Mouse (Mus musculus): ENCODE results near the gene Negr1.

Gene Negr1

GRCm38 (mm10) chr3:156561524-156562423 is at the start of gene Negr1:
Gene Negr1 (plus strand): TSS chr3:156561794.
- peak; percentile 64 for DNase-seq (ENCODE audit: low read depth, low spot score)

DNA sequence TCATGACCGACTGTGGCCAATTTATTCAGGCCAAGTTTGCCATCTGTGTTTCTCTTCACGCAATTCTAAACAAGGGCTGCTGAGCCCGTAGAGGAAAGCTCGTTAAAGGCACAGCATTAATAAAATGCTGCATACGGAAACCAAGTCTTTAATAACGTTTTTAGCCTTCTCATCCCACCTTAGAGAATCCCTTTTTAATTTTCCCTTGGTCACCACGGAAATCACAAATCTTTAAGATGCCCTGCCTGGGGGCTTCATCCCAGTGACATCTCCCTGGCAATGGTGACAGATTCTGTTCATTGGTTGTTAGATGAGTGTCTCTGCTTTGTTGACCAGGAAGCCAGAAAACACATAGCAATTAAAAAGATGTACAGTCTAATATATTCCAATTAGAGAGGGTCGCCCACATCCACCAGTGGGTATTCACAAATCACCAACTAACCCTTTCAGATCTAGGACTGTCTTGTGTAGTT is 35.1 kb upstream of the Negr1 start:
- peak; percentile 40 for DNase-seq (ENCODE audit: low read depth, low spot score)

DNA sequence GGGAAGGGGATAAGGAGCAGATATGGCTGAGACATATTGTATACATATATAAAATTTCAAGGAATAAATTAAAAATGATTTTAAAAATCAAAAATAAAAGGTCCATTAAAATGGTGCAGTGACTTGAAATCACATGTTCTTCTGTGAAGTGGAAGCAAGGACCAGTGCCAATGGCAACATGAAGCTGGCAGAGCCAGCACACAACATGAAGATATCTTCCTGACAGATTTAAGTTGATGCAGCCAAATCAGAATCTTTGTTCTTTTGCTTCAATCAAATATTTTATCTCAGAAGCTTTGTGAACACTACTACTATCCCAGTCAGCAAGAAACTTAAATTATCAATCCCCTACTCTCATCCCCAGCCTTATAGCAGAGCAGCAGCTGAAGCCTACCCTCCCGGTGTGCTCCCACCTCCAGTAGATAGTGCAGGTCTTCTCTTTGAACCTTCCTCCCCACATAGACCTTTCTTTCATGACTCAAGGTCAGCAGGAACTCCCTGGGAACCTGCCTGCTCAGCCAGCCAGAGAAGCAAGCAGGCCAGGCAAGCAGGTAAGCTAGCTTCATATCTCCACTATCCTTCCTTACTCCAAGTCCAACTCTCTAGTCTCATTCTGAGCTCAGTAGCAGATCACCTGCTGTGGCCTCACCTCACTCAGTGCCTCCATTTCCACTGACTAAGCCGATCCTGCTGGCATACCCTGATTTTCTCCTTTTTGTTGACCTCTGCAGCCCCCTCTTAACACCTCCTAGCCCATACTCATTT is 34.2 kb upstream of the Negr1 start:
- DNase-seq (ENCODE audit: low read depth, low spot score): peak; percentile 26

DNA sequence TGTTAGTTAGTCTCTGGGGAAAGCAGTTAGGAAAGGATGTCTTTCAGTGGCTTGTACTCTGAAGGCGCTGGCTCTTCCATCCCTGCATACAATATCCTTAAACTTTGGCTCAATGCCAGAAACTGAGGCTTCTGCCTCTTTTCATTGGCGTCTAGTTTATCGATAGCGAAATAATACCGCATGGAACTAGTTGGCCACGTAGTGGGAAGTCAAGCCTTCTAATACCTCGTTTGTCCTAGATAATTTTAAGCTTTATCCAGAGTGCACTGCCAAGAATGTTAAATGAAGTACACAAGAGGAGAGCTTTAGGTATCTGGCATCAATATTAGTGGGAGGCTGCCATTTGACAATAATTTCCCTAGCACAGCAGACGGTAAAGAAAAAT is 2.2 kb upstream of the Negr1 start:
- DNase-seq (ENCODE audit: low read depth, low spot score): no peak

GRCm38 (mm10) chr3:156559826-156560471 is 1.6 kb upstream of the Negr1 start:
- no peak for DNase-seq (ENCODE audit: low read depth, low spot score)

GRCm38 (mm10) chr3:156560766-156561165 is 828 bp upstream of the Negr1 start:
- DNase-seq (ENCODE audit: low read depth, low spot score): peak; percentile 87

- no peak for DNase-seq (ENCODE audit: low read depth, low spot score)
Observed at GRCm38 (mm10) chr3:156562424-156562785, 811 bp downstream of the Negr1 start.

GRCm38 (mm10) chr3:156562796-156563195 is 1.2 kb downstream of the Negr1 start:
- DNase-seq (ENCODE audit: low read depth, low spot score): no peak

GRCm38 (mm10) chr3:156563353-156563752 is 1.8 kb downstream of the Negr1 start:
- DNase-seq (ENCODE audit: low read depth, low spot score): no peak

DNA sequence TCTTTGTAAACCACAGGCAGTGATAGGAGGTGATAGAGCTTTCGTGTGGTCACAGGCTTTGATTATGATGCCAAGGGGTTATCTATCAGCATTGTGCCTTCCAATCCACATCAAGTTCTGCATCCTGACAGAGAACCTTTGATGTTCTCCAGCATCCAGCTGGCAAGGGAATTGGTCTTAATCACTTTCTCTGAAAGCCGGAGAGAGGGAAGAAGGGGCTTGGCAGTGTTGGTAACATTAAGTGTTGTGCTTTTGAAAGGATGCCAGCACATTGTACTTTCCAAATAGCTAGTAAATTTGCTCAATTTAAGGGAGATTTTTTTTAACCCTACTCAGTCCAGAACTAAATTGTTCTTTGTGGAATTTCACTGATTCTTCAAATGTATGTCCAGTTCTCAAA is 11.9 kb downstream of the Negr1 start:
- DNase-seq (ENCODE audit: low read depth, low spot score): no peak

DNA sequence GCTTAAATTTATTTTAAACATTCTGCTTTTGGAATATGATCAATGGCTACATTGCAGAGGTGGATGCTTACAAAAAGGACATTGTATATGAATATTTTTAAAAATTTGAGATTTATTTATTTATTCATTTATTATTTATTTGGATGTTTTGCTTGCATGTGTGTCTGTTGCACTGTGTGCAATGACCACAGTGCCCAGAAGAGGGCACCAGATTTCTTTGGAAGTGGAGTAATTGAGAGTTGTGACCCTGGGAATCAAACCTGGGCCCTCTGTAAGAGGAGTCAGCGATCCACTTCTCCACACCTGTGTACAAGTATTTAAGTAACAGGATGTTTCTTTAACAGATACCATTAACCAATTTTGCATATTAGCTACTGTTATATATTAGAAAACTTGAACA is 14.7 kb downstream of the Negr1 start:
- no peak for DNase-seq (ENCODE audit: low read depth, low spot score)

- no peak for DNase-seq (ENCODE audit: low read depth, low spot score)
Observed at GRCm38 (mm10) chr3:156590612-156591011, 29.0 kb downstream of the Negr1 start.

- no peak for DNase-seq (ENCODE audit: low read depth, low spot score)
Observed at GRCm38 (mm10) chr3:156591125-156591524, 29.5 kb downstream of the Negr1 start.

DNA sequence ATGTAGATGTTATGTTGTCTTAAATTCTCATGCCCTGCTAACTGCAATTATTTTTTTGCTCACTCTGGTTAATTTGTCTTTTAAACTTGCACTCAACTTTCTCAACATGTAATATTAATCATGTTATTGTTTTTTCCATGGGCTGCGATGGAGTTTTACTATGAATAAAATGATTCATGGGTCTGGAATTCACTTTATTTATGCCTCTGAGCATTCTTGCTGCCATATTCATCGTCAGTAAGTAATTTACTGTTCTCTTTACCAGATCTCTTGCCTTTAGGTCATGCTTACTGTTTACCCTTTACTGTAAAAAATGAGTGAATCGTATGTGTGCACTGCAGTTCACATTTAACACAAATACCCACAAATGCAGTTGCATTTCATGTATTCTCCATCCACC is 45.3 kb downstream of the Negr1 start:
- no peak for DNase-seq (ENCODE audit: low read depth, low spot score)

DNA sequence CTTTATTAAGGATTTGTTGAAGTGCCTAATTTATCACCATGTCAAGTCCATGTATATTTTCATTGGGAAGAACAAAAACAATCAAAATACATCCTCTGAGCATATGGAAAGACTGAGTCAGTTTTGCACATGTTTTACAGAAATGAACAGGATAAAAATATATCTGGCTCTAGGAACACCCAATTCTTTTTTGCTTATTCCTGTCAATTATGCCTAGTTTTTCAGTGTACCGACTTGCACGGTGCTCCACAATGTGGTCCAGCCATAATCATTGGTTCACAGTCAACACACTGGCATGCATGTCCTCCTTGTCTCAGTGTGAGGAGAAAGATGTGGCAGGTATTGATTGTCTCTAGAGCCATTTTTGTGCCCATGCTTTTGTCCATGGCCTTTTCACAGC is 58.3 kb downstream of the Negr1 start:
- DNase-seq (ENCODE audit: low read depth, low spot score): no peak

GRCm38 (mm10) chr3:156628594-156628993 is 67.0 kb downstream of the Negr1 start:
- no peak for DNase-seq (ENCODE audit: low read depth, low spot score)

- no peak for DNase-seq (ENCODE audit: low read depth, low spot score)
Observed at GRCm38 (mm10) chr3:156632942-156633341, 71.3 kb downstream of the Negr1 start.

DNA sequence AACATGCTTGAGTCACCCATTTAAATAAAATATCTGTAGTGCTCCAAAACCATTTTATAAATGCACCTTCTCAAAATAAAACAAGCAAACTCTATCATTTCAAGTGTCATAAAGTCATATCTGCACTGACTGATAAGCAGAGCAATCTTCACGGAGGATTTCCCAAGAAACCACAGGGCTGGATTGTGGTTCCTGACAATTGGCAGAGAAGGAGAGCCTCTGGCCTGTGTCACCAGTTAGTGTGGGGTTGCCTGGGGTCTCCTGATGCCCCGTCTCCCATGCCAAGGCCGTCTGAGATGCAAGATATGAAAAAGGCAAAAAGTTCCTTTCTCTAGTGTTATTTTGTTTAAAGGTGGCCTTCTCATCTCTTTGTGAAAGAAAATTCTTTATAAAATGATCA is 77.8 kb downstream of the Negr1 start:
- no peak for DNase-seq (ENCODE audit: low read depth, low spot score)

GRCm38 (mm10) chr3:156643710-156644363 is 82.2 kb downstream of the Negr1 start:
- no peak for DNase-seq (ENCODE audit: low read depth, low spot score)

DNA sequence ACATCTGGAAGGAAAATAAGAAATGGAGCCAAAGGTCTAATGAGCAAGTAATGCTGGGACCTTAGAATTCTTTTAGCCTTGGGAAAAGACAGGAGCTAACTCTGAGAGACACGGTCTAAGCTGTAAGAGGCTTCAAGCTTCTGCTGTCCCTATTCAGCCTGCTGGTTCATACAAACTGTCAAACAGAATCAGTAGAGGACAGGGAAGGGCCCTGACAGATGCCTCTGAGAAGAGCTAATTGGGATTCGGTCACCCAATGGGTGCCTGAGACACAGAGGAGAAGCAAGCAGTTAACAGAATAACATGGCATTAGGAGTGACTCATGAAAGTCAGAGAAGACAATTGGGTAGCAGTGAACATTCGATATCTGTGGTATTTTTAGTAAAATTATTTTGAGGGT is 86.8 kb downstream of the Negr1 start:
- no peak for DNase-seq (ENCODE audit: low read depth, low spot score)

DNA sequence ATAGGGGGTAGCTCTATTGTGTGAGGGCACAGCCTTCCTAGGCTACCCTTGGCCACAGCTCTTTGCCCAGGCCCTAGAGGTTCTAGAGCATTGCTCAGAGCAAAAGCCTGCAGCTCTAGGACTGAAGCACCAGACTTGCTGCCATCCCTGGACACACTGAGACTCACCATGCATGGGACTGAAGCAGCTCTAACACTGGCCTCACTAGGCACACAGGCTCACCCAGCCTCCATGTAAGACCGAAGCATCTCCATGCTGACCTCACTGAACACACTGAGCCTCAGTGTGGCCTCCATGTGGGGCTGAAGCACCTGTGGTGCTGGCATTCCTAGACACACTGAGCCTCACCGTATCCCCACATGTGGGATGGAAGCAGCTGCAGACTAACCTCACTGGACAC is 101.0 kb downstream of the Negr1 start:
- no peak for DNase-seq (ENCODE audit: low read depth, low spot score)

- no peak for DNase-seq (ENCODE audit: low read depth, low spot score)
Observed at GRCm38 (mm10) chr3:156672560-156672959, 111.0 kb downstream of the Negr1 start.

Data from brain, embryonic 18.5 days (tissue).